Mouse (Mus musculus): ENCODE data around the gene Klhl7.
A peak's percentile ranks its signal among the peaks of the same experiment; 100 is the strongest.
"Not testable (repeated sequence)": the region's sequence is repeated elsewhere in the genome, so short reads cannot be mapped to it uniquely, and the experiment has no call there.

The Klhl7 gene

DNA sequence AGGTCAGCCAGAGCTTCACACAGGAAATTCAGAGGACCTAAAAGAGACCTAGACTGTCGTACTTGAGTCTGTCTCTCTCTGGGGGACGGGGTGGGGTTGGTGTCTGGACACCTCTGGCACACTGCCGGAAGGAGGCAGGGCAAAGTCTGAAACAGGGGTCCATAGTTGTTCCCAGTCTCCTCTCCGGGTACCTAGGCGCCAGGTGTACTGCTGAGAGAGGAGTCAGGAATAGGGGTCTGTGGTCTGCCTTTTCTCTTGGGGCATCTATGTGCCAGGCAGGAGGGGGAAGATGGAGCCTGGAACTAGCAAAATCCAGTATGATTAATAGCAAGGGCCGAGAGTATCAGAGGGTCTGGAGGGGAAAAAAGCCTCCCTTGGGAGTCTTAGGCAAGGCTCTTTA is 5.0 kb upstream of the Klhl7 start:
- no peak for DNase-seq (ENCODE audit: low read depth, low spot score)

DNA sequence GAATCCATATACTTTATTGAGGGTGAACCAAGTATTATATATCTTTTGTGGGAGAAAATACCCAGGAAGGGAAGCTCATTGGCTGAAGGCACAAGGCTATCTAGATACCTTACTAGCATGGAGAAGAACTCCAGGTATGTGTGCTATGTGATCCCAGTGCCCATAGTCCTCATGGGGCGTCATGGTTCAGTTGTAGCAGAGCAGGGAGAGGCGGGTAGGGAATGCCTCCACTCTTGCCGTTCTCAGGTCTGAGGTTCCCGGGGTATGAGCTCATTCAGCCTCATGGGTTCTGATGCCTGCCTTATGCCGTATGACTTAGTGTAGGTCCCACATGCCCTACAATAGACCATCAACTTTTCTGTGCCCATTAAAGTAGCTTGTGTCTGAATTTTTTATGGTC is 4.5 kb upstream of the Klhl7 start:
- DNase-seq (ENCODE audit: low read depth, low spot score) = no peak

DNA sequence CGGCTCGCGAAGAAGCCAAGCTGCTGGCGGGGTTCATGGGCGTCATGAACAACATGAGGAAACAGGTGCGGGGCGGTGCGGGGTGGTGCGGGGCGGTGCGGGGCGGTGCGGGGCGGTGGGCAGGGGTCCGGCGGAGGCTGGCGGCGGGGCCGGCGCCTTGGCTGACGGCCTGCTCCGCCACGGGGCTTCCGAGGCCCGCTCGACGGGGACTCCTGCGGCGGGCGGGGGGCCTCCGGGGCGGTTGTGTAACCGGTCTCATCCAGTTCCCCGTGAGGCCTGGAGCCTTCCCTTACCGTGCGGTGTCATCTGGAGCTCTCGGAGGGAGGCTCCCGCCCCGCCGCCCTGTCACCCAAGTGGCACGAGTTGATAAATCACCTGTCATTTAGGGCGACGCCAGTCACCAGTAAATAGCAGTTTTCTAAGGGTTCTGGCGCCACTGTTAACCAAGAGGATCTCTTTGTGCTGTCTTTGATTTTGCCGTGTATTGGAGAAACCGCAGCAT is 456 bp downstream of the Klhl7 start:
- DNase-seq (ENCODE audit: low read depth, low spot score) = peak; percentile 83

DNA sequence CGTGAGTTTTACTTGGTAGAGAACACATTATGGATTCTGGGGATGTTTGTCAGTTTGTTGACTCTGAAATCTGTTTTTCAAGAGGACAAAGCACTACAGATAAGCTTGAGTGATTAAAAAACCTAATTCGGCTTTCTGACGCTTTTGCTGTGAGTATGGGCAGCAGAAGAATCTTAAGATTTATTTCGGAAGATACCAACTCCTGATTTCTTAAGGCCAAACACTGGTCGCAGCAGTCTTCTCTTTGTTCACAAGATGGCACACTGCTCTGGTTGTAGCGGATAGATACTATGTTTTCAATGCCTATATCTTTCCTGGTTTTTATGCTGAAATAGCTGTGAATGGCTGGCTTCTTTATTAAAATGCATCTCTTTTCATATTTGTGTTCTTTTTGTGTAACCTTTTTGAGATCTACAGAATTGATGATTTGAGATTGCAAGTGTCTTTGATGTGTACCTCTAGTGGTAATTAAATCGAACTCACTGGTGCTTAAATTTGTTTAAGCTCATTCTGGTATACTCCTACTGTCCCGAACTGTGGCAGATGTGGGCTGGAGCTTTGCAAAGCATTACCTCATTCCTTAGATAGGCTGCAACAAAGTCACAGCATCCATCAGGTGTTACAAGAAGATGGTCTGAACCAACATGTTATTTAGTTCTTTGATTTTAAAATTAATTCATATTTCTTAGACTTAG is 1.2 kb downstream of the Klhl7 start:
- peak; percentile 27 for DNase-seq (ENCODE audit: low read depth, low spot score)

DNA sequence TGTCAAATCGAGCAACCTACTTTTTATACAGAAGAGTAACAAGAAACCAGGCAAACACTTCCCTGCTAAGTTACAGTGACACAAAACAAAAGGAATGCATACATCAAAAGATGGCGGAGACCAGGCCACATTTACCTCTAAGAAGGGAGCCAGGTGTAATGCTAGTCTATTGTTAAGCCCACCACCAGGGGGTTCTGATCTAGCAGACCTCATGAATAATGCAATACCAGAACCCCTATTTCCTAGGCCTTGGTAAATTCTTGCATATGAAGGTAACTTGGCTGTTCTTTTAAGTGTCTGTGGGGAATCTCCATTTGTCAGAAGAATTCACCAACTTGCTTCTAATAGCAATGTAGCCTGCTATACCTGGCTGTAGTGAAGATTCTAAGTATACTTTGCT is 2.8 kb downstream of the Klhl7 start:
- not testable (repeated sequence) for DNase-seq (ENCODE audit: low read depth, low spot score)

DNA sequence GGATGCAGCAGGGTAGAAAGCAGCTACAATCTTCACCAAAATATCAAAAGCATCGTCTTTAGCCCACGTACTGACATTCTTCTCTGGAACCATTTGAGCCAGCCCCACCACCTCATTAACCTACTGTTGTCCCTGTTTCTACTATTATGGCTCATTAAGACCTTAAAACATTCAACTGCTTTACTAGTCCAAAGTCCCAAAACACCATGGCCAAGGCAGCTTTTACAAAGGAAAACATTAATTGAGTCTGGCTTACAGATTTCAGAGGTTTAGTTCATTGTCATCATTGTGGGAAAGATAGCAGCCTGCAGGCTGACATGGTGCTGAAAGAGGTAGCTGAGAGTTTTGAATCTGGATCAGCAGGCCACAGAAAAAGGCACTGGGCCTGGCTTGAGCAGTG is 3.4 kb downstream of the Klhl7 start:
- no peak for DNase-seq (ENCODE audit: low read depth, low spot score)

DNA sequence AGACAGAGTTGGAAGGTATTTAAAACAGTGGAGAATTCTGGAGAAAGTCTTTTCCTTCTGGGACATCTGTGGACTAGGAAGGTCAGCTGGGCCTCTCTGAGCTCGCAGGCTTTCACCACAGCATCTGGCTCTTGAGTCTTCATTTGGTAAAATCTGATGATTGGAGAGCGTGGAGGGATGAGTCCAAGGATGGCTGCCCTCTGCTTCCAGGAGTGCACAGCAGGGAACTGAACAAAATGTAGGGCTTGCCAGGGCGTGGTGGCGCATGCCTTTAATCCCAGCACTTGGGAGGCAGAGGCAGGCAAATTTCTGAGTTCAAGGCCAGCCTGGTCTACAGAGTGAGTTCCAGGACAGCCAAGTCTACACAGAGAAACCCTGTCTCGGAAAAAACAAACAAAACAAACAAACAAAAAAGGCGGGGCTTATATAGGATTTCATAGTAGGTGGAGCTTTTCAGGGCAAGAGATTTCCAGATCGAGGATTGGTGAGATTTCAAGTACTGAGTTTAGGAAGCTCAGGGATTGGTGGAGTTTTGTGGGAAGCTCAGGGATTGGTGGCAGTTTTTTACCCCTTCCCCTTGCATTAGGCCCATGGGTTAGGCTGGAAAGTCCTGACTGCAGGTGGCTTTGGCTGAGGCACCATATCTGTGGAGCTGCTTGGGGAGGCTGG is 6.8 kb downstream of the Klhl7 start:
- DNase-seq (ENCODE audit: low read depth, low spot score) = no peak

DNA sequence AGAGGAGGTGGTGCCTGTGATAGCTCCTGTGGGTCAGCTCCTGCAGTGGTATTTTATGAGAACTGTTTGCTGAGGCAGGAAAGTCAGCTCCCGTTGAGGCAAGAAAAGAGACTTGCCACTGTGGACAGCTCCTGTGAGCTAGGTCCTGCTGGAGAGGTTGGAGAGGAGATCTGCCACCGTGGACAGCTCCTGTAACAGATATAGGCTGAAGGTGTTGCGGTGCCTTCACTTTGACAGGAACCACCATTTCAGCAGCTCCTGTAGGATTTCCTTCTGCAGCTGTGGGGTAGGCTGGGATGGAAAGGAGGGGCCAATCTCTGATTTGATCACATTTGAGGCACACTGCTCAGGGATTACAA is 7.3 kb downstream of the Klhl7 start:
- no peak for DNase-seq (ENCODE audit: low read depth, low spot score)

DNA sequence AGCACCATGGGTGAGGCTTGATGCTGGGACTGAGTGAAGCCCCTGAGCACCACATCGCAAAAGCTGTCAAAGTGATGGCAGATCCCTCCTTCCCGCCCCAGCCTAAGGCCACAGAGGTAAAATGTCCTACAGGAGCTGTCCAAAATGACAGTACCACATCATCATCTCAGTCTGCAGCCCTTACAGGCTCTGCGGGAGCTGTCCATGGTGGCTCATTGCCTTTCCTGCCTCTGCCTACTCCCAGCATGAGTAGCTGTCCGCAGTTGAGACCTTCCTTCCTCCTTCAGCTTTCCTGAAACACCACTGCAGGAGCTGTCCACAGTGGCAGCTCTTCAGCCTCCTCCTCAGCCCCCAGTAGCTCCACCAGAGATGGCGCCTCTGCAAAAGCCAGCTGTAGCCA is 9.7 kb downstream of the Klhl7 start:
- DNase-seq (ENCODE audit: low read depth, low spot score) = no peak

DNA sequence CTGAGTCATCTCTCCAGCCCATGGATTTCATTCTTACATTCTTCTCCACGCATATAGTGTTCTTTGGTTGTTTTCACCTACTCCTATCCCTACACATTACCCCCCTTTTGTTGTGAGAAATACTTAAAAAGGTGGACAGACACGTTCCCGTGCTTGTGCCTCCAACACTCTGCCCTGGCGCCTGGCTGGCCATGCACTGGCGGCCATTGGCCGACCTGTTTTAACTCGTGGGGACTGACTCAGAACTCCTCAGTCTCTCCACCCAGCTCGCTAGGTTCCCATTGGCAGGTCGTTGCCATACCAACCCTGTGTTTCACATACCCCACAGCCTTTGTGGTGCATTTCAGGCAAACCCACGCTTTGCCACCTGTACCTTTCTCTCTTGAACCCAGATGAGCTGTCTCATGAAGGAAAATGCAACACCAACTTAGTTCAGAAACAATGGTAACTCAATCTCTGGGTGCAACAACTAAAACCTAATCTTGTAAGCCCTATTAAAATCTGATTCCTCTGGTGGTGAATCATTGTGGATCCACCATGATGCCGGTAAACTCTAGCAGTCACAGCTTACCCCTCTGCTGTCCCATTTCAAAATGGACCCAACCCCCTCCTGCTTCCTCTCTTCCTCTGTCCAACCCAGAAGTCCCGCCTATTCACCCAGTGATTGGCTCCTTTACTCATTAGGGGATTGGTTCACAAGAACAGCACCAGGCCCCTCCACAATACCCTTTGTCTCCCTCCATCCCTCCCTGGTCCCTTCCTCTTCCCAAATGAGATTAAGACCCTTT is 11.9 kb downstream of the Klhl7 start:
- no peak for DNase-seq (ENCODE audit: low read depth, low spot score)

DNA sequence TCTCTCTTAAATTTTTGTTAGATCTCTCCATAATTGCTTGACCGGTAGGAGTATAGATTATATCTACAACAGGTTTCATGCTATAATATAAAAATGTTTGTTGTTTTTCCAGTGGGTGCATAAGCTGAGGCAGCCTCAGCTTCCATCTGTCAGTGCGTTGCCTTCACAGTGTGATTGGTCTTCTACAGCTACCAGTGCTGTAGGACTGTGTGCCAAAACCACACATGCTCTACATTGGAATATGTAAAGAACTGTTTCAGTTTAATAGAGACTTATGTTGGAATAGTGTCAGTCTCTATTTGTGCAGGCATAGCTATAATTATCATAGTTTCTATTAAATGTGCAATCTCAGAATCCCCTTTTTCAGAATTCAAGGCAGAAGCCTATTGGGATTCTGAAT is 21.8 kb downstream of the Klhl7 start:
- no peak for DNase-seq (ENCODE audit: low read depth, low spot score)

DNA sequence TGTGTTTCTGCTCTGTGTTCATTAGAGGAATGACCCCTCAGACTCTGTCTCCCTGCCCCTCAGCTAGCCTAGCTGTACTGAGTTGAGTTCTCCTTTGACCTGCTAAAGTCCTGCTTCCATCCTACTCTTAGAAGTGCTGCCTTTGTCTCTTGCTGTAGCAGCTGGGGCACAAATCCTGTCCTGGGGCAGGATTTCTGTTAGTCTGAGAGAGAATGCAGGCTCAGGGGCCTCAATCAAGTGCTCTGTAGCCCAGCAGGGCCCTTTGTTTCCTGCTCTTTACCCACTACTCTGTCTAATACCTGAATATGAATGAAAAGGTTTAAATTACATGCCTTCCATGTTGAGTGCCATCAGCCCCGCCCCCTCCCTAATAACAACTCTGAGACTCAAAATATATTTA is 23.8 kb downstream of the Klhl7 start:
- no peak for DNase-seq (ENCODE audit: low read depth, low spot score)

DNA sequence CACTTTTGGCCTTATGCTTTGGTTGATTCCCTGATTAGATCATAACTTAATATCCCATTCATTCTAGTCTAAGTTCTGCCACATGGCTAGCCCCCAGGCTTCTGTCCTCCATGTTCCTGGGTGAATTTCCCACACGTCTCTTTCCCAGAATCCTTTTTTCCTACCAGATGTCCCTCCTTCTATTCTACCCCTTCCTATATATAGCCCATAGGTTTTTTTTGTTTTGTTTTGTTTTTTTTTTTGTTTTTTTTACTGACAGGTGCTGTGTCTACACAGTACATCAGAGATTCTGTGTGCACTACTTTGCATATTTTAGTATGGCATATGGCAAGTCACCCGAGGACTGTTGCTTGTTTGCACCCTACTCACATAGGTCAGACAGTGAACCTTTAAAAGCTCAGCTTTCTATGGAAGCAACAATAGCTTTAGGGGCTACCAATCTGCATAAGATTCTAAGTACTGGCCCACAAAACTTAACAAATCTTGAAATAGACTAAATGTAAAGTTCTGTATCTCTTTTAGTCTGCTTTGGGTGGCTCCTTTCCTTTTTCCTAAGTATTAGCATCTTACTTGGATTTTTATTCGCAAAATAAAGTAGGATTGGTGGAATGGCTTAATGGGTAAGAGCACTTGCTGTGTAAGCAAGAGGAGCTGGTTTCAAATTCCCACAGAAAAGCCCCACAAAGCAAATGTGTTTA is 24.3 kb downstream of the Klhl7 start:
- no peak for DNase-seq (ENCODE audit: low read depth, low spot score)

DNA sequence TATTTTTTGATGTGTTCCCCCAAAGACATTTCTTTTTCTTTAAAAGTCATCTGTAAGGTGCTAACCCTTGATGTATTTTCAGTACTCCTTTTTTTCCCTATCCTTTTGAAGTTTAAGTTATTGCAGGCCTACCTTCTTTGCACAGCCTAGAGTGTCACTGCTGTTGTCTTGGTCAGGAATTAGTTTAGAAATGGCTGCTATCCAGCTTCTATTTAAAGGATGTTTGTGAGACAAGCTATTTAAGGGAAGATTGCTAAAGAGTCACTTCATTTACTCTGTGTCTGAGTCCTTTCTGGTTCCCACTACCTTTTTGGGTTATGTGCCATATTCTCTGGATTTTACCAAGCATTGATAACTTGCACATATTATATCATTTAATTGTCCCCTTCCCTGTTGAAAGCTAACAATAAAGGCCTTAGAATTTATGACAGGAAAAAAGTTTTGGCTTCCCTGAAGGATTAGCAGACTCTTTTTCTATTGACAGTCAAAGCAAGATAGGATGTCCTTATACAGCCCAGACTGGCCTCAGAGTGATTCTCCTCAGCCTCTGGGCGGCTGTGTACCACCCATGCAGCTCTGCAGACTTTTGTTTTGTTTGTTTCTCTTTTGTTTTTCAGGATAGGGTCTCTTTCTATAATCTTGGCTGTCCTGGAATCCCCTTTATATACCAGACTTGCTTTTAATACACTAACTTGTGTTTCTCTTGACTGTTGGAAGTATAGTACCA is 25.7 kb downstream of the Klhl7 start:
- DNase-seq (ENCODE audit: low read depth, low spot score) = no peak

DNA sequence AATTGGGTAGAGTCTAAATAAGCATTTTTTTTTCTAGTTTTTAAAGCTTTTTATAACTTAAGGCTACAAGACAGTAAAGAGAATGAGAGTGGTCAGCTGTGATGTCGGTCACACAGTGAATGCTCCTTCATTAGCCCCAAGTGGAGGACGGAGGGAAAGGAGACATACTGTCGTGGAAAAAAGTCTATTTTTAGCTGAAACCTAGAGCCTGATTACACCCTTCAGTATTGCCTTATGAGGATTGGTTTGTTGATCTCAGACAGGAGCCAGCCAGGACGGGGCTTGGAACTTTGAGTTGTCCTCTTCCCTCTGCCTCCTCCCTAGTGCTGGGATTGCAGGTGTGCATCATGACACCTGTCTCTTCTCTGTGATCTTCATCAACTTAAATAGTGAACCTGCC is 26.6 kb downstream of the Klhl7 start:
- DNase-seq (ENCODE audit: low read depth, low spot score) = no peak

DNA sequence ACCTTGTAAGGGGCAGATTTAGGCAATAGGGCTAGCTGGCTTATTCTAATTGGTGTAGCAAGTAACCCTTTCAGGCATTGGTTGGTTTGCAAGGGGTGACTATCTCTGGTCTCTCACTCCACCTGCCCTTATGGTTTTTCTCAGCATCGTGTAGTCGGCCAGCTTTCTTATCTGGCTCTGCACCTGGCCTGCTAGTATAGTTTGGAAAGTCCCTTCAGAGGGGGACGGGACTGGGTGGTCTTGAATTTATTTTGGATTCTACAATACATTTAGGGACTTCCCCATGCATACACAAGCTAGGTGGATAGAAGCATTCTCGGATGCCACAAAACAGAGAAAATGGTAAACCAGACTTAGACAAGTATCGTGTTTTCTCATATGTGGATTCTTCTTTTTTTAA is 46.6 kb downstream of the Klhl7 start:
- DNase-seq (ENCODE audit: low read depth, low spot score) = no peak

DNA sequence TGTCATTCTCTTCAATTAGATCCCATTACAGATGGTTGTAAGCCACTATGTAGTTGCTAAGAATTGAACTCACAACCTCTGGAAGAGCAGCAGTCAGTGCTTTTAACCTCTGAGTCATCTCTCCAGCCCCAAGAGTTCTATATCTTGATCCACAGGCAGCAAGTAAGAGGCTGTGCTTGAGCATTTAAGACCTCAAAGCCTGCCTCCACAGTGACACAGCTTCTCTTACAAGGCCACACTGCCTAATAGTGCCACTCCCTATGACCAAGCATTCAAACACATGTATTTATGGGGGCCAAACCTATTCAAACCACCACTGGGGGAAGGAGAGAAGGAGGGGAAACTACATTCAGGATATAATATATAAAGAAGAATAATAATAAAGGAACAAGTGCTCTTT is 51.8 kb downstream of the Klhl7 start:
- DNase-seq (ENCODE audit: low read depth, low spot score) = peak; percentile 51

DNA sequence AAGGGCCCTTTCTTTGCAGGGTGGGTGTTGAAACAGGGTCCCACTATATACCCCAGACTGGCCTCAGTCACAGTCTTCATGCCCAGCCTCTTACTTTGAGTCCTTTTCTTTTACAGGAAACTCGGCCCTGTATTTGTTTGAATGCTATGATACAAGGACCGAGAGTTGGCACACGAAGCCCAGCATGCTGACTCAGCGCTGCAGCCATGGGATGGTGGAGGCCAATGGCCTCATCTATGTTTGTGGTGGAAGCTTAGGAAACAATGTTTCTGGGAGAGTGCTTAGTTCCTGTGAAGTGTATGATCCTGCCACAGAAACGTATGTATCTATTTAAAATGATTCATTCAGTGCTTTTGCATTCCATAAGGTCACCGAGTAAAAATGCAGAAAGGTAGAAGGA is 56.4 kb downstream of the Klhl7 start:
- DNase-seq (ENCODE audit: low read depth, low spot score) = no peak

DNA sequence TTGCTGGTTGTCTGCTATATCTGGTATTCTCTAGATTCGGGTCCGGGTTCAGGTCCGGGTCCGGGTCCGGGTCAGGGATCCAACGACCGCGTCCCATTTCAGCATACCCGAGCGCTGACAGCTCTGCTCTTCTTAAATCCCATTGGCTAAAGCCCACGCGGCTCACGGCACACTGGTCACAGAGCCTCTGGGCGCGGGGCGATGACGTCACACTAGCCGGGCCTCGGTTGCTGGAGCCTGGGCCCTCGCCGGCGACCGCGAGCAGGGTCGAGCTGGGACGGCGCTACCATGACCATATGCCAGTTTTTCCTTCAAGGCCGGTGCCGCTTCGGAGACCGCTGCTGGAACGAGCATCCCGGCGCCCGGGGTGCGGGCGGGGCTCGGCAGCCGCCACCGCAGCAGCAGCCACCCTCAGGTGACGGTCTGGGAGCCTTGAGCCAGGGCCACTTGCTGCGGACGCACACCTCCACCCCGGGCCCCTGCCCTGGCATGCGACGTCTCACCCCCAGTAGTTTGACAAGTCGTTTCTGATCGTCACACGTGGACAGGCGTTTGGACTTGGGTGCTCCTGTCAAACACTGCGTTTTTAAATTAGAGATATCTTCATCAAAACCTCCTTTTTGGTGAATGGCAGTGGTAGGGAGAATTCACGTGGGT is 64.5 kb downstream of the Klhl7 start, which contains the start of gene Nupl2:
TSS of gene Nupl2 (plus strand) at position 175 of the 657 bp plus-strand sequence.
- peak; percentile 81 for DNase-seq (ENCODE audit: low read depth, low spot score)

DNA sequence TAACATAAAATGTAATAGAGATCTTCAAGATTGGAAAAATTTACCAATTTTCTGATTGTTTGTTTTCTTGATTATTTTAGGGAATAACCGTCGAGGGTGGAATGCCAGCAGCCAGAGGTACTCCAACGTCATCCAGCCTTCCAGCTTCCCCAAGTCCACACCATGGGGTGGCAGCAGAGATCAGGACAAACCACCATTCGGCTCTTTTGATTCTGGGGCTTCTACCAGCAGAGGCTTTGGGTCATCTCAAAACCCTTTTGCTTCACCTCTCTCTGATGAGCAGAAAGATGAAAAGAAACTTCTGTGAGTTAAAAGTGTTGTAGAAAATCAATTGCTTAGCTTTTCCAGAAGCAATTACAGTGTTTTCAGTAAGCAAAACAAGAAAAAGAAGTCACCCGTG is 66.9 kb downstream of the Klhl7 start:
- no peak for DNase-seq (ENCODE audit: low read depth, low spot score)

DNA sequence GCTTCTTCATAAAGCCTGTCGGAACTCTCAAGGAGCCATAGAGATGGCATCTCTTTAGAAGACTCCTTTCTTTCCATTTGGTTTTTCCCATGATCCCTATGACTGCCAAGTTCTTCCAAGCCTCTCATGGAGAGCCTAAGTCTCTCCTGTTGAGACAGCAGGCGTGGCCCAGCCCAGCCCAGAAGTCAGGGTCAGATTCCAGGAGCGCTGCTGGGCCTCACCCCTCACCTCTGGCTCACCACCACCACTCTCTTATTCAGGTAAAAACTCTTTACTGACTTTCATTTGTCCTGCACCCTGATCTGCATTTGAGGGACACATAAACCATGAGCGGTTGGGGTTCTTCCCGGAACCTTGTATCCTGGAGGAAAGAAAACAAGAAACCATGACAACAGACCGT is 69.5 kb downstream of the Klhl7 start:
- DNase-seq (ENCODE audit: low read depth, low spot score) = no peak

All from c-Kit-negative CD71-positive TER-119-positive erythroid progenitor cells, embryonic 14.5 days (primary cell).